Mouse (Mus musculus) CD4-positive naive resting alpha-beta T cell, adult 57 days (primary cell): ENCODE measurements around the gene Dhx32. TPM values are rescaled to one million over a fixed set of nuclear protein-coding genes. Genes with fewer than 3 reads are reported as not detected.

ENCODE experiments used
- total RNA-seq: library from RNA; stranded (reverse); gene quantifications from one replicate; pipeline ENCODE4 v1.2.4, GENCODE M21; 2023

Gene Dhx32
- 18.0 TPM for total RNA-seq

GRCm38 (mm10) chr7:133782717-133783435 is at the start of gene Dhx32:
TSS of gene Dhx32 (minus strand) at chr7:133782726.

GRCm38 (mm10) chr7:133776626-133776996 is 5.9 kb downstream of the Dhx32 start, which contains the start of gene Fank1:
TSS of gene Fank1 (plus strand) at chr7:133776861.

GRCm38 (mm10) chr7:133679961-133680360 is 102.6 kb downstream of the Dhx32 start, which contains the start of gene Mmp21:
TSS of gene Mmp21 (minus strand) at chr7:133680061.

Other genes with a start within 250 kb of the Dhx32 start
- gene Tex36, start 180.6 kb downstream of the Dhx32 start, total RNA-seq: not detected
- 53.6 TPM for gene Edrf1, start 145.2 kb downstream of the Dhx32 start, total RNA-seq
- gene Mmp21, start 102.7 kb downstream of the Dhx32 start, total RNA-seq: 0.21 TPM
- 66.8 TPM for gene Bccip, start 73.4 kb downstream of the Dhx32 start, total RNA-seq
- 13.4 TPM for gene Uros, start 72.7 kb downstream of the Dhx32 start, total RNA-seq
- not detected for gene Fank1, start 5.9 kb downstream of the Dhx32 start, total RNA-seq